Mouse (Mus musculus) thymus, postnatal 36 days (tissue): ENCODE measurements around the gene Gm826.

Experiments
- DNase-seq, 2 experiments: peaks; one replicate each; pipeline ENCODE4 v3.0.0; 2022; ENCODE audit warnings: mixed read lengths in 2 of 2

Gm826 gene

GRCm38 (mm10) chr2:160275959-160276657 lies 57.9 kb downstream of the Gm826 start:
- no peak for DNase-seq

- DNase-seq: no peak
These were observed 66.0 kb downstream of the Gm826 start for GRCm38 (mm10) chr2:160267828-160268453.

- DNase-seq: no peak
These were observed 70.1 kb downstream of the Gm826 start for GRCm38 (mm10) chr2:160263861-160264260.

- no peak for DNase-seq
These were observed 72.4 kb downstream of the Gm826 start for GRCm38 (mm10) chr2:160261538-160261937.
